Mouse (Mus musculus): ENCODE results near the gene Layn.

- TF ChIP-seq CEBPB (IDR thresholded peaks at IDR 0.05; ENCODE audit: low read depth) (no peak), CTCF (IDR thresholded peaks at IDR 0.05; ENCODE audit: control insufficient read depth, insufficient read depth, insufficient read length) (no peak), USF1 (IDR thresholded peaks at IDR 0.05; ENCODE audit: low read depth) (no peak), FOSL1 (IDR thresholded peaks at IDR 0.05; ENCODE audit: insufficient read depth, low read length, poor library complexity, severe bottlenecking) (no peak), MAX (IDR thresholded peaks at IDR 0.05) (no peak)
These were observed 16.8 kb upstream of the Layn start for GRCm38 (mm10) chr9:51093697-51094096.
